Mouse (Mus musculus): ENCODE results near the gene Plau.
A peak's percentile ranks its signal among the peaks of the same experiment; 100 is the strongest.

Plau gene

GRCm38 (mm10) chr14:20836171-20836904, at the start of gene Plau:
TSS of gene Plau (plus strand) at chr14:20836660.
- peak in 1 of 2 experiments; percentile 35 for DNase-seq (ENCODE audit: low spot score in 2 of 2)

DNA sequence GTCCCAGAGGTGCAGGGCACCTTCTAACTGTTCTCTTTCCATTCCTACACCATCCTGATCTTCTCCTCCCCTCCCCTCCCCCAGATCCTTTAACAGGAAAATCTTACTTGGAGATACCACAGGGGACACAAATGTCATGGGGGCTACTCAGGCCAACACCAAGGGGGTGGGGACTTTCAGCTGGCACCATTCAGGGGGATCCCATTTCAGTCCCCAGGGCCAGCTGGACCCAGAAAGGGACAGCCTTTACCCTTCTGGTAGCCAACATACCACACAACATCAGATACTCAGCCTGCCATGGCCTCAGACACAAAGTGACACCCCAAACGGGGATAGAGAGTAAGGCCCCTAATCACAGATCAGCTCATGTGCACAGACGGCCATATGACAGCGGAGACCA, 48.3 kb upstream of the Plau start:
- no peak for DNase-seq (ENCODE audit: low spot score in 2 of 2)

DNA sequence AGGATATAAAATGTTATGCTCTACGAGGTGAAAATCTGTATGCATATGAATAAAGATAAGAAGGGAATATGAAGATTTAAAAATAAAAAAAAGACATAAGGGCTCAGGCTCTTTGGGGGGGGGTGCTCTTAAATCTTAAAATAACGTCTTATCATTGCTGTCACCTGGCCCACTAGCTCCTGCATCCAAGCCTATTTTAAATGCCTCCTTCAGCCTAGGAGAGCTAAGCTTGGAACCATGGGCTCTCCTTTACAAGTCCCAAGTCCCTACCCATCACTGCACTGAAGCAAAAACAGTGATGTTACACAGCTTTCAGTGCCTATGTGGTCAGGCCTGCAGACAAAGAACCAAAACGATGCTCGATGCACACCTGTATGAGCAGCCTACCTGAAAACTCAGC, 46.9 kb upstream of the Plau start:
- no peak for DNase-seq (ENCODE audit: low spot score in 2 of 2)

DNA sequence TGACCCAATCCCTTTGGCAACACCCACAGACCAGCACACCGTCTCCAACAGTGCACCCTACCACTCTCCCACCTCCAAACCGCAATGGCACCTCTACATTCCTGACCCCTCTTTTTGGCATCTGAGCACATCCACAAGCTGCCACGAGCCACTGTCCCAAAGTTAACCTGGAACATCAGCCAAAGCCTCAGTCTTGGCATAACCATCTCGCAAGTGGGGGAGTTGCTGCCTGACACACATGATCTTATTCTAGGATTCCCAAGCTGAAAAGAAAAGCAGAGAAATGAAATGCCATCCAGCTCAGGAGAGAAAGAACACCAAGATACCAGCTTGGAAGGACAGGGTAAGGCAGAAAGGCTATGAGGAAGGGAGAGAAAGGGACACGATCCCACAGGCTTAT, 46.0 kb upstream of the Plau start:
- DNase-seq (ENCODE audit: low spot score in 2 of 2), result no peak

- DNase-seq (ENCODE audit: low spot score in 2 of 2), result no peak
These were observed 45.5 kb upstream of the Plau start for GRCm38 (mm10) chr14:20790996-20791395.

DNA sequence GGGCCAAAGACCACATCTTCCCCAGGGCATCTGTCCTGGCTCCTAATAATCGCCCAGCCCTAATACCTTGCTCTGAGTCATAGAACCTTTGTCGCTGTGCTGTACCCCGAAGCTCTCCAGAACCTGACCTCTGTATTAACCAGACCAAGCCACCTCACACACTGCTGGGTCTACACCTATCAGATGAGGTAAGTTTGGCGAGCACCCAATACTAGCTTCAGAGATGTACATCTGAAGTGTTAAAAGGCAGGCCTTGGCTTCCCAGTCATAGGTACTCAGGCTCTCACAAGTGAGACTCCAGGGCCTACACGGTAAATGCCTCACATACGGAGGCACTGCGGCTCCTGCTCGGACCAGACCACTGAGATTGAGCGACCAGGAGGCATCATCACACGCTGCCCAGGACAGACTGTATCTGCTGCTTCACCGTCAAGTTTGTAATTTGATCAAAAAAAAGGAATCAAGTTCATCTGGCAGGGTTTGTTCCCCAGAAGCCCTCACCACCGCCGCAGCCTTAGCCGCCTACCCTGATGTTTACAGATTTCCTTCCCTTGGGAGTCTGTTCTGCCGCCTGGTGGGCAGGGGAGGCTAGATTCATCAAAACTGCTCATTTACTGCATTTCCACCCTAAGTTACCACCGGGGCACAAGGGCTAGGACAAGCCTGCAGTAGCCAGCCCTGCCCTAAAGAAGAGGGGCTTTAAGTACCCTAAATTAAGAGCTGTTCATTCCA, 44.8 kb upstream of the Plau start:
- DNase-seq (ENCODE audit: low spot score in 2 of 2), result no peak

DNA sequence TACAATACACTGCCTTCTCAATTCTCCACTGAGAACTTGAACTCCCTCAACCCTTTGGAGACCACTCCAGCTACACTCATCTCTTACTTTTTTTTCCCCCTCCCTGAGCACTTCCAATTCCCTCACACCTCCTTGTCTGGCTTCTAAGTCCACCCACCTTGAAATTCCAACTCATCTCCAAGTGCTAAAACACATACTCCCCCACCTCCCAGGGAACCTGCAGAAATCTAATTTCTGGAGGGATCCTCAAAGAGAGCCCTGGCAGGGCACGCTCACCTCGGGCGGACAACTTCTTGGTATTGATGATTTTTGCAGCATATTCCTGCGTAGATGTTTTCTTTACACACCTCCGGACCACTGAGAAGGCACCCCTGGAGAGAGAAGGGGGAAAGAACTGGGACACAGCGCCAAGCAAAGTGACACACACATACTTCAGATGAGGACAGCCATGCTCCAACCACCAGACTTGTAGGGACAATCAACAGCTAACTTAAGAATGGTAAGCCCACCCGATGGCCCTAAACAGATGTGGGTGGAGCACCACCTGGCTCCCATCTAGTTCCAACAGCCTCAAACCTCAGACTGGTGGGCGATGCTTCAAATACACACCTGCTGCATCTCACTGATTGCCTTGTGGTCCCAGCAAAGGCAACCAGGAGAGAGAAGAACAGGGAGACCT, 44.1 kb upstream of the Plau start:
- DNase-seq (ENCODE audit: low spot score in 2 of 2), result no peak

GRCm38 (mm10) chr14:20792922-20793757, 43.3 kb upstream of the Plau start:
- DNase-seq (ENCODE audit: low spot score in 2 of 2), result peak in 1 of 2 experiments; percentile 46

- peak; percentile 64 to 75 for DNase-seq (ENCODE audit: low spot score in 2 of 2)
These were observed 42.5 kb upstream of the Plau start, which contains the start of gene Camk2g for GRCm38 (mm10) chr14:20793758-20794531. TSS of gene Camk2g (minus strand) at chr14:20794088.

DNA sequence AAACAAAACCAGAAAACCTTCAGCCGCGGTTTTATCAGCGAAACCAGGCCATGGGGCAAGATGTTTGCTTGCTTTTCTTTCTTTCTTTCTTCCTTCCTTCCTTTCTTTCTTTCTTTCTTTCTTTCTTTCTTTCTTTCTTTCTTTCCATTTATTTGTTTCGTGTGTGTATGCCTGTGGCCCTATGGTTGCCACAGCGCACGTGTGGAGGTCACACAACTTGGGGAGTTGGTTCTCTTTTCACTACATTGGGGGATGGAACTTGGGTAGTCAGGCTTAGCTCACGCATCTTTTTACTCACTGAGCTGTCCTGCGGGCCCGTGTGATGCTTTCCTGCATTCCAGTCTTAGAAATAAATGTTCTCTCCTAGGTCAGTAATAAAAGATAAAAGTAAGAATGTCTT, 41.9 kb upstream of the Plau start:
- no peak for DNase-seq (ENCODE audit: low spot score in 2 of 2)

GRCm38 (mm10) chr14:20795423-20796152, 40.9 kb upstream of the Plau start:
- no peak for DNase-seq (ENCODE audit: low spot score in 2 of 2)

GRCm38 (mm10) chr14:20796170-20796569, 40.3 kb upstream of the Plau start:
- no peak for DNase-seq (ENCODE audit: low spot score in 2 of 2)

DNA sequence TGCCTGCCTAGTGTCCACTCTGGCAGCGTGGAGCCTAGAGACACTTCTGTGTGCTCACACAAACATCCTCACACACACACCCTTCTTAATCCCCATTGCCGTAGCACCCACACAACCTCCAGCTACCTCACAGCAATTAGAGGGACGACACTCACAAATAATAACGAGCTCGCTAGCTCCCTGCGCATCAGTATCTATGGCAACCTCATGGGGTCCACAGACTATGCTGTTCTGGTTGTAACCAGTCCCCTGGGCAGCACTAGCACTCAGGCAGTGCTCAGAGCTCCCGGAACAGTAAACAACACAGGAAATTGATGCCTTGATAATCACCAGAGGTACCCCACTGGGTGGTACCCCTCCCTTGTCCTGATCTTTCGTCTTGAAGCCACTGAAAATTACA, 39.8 kb upstream of the Plau start:
- no peak for DNase-seq (ENCODE audit: low spot score in 2 of 2)

- no peak for DNase-seq (ENCODE audit: low spot score in 2 of 2)
These were observed 38.2 kb upstream of the Plau start for GRCm38 (mm10) chr14:20798300-20798699.

DNA sequence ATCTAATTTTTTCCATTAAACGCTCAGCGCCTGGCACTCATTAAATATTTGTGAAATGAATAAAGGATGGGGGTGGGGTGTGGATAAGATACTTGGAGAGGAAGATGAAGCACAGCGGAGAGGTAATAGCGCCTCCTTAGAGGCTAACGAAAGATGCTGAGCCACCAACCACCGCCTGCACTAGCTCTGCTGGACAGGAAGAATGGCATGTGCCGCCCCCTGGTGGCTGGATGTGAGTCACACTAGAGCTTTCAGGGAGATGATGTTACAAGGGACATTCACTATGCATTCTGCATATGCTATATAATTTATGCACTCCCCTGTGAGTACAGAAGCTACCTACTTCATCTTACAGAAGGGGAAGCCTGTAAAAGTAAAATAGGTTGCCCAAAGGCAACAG, 37.7 kb upstream of the Plau start:
- peak in 1 of 2 experiments; percentile 77 for DNase-seq (ENCODE audit: low spot score in 2 of 2)

- no peak for DNase-seq (ENCODE audit: low spot score in 2 of 2)
These were observed 33.4 kb upstream of the Plau start for GRCm38 (mm10) chr14:20802926-20803605.

GRCm38 (mm10) chr14:20803606-20803938, 32.9 kb upstream of the Plau start:
- DNase-seq (ENCODE audit: low spot score in 2 of 2), result peak in 1 of 2 experiments; percentile 65

DNA sequence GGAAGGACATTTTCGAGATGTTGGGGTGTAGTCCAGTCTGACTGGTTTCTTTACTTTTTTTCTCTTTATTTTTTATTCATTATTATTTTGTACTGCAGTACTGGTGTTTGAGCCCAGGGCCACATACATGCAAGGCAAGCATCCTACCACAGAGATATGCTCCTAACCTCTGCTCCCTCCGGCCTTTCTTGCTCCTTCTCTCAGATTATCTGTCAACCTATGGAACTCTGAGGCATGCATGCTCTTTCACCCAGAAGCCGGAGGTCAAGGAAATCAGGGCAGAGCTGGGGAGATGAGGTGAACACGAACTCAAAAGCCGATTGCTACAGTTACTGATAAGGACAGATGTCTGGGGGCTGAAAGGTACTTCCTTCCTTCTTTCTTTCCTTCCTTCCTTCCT, 32.0 kb upstream of the Plau start:
- no peak for DNase-seq (ENCODE audit: low spot score in 2 of 2)

- DNase-seq (ENCODE audit: low spot score in 2 of 2), result peak in 1 of 2 experiments; percentile 66
These were observed 31.3 kb upstream of the Plau start for GRCm38 (mm10) chr14:20804964-20805672.

Measured in frontal cortex, postnatal 10 days (tissue).